Mouse (Mus musculus): ENCODE measurements around the gene Zbed5. TPM values are rescaled to one million over a fixed set of nuclear protein-coding genes. Genes with fewer than 3 reads are reported as not detected.

Zbed5 gene
- polyA plus RNA-seq, 2 experiments from 2014 or later = 1.0 to 3.1 TPM

Other genes starting within 250 kb of the Zbed5 start
- gene Zfp11, start 225.6 kb upstream of the Zbed5 start, polyA plus RNA-seq (2017; shearing (Covaris generic)) = 1 to 10 TPM; 3.2 to 3.3 TPM
- gene Sept14, start 187.2 kb upstream of the Zbed5 start, polyA plus RNA-seq (2017; shearing (Covaris generic)) = under 1 TPM in 1 of 2 experiments, not detected in 1; 0.29 TPM
- gene Mrps17, start 180.2 kb upstream of the Zbed5 start, polyA plus RNA-seq (2017; shearing (Covaris generic)) = 100 to 1,000 TPM; 117 to 121 TPM
- 10 to 100 TPM; 65.5 to 74.7 TPM for gene Nipsnap2, start 170.7 kb upstream of the Zbed5 start, polyA plus RNA-seq (2017; shearing (Covaris generic))
- 10 to 100 TPM; 55.0 to 73.8 TPM for gene Psph, start 108.3 kb upstream of the Zbed5 start, polyA plus RNA-seq (2017; shearing (Covaris generic))
- 10 to 100 TPM; 12.3 to 17.1 TPM for gene Sumf2, start 48.7 kb upstream of the Zbed5 start, polyA plus RNA-seq (2017; shearing (Covaris generic))
- 100 to 1,000 TPM; 408 to 480 TPM for gene Chchd2, start 8.3 kb upstream of the Zbed5 start, polyA plus RNA-seq (2017; shearing (Covaris generic))
- under 1 TPM in 1 of 2 experiments, not detected in 1; 0.49 TPM for gene Phkg1, start 2.8 kb downstream of the Zbed5 start, polyA plus RNA-seq (2017; shearing (Covaris generic))
- gene Nupr1l, start 12.8 kb downstream of the Zbed5 start, polyA plus RNA-seq (2017; shearing (Covaris generic)) = not detected
- 1 to 10 TPM; 4.8 to 6.6 TPM for gene Vkorc1l1, start 46.2 kb downstream of the Zbed5 start, polyA plus RNA-seq (2017; shearing (Covaris generic))
- gene Gusb, start 107.3 kb downstream of the Zbed5 start, polyA plus RNA-seq (2017; shearing (Covaris generic)) = 10 to 100 TPM; 46.3 to 48.2 TPM
- gene Asl, start 133.5 kb downstream of the Zbed5 start, polyA plus RNA-seq (2017; shearing (Covaris generic)) = 100 to 1,000 TPM in 1 of 2 experiments, 10 to 100 TPM in 1; 88.6 to 112 TPM
- 10 to 100 TPM; 43.7 to 70.6 TPM for gene Crcp, start 133.6 kb downstream of the Zbed5 start, polyA plus RNA-seq (2017; shearing (Covaris generic))
- gene Tpst1, start 177.6 kb downstream of the Zbed5 start, polyA plus RNA-seq (2017; shearing (Covaris generic)) = 1 to 10 TPM; 1.4 to 3.1 TPM
- gene Kctd7, start 249.1 kb downstream of the Zbed5 start, polyA plus RNA-seq (2017; shearing (Covaris generic)) = 1 to 10 TPM; 2.6 to 3.2 TPM

Measured in activated CD4-positive, CD25-positive, alpha-beta regulatory T cell, adult 4 months (primary cell).